Mouse (Mus musculus) c-Kit-positive CD71-negative TER-119-negative erythroid progenitor cells, embryonic 14.5 days (primary cell): ENCODE measurements at regions not wholly inside any gene's neighbourhood (a gene's known extent, or its start where the extent isn't known, plus 50 kb on each side); places are given as distances from the start of the nearest gene placed in this dataset.

Experiments
- DNase-seq: peaks from one replicate; pipeline ENCODE4 v3.0.0-alpha.2; 2013; ENCODE audit warnings: low read depth

- DNase-seq = no peak
These were observed 149.8 kb upstream of the Ncam1 start for GRCm38 (mm10) chr9:49948546-49948945.

GRCm38 (mm10) chr9:49946857-49947256 lies 148.1 kb upstream of the Ncam1 start:
- no peak for DNase-seq

GRCm38 (mm10) chr9:49935555-49936376 lies 137.0 kb upstream of the Ncam1 start:
- DNase-seq = no peak

- no peak for DNase-seq
These were observed 129.4 kb upstream of the Ncam1 start for GRCm38 (mm10) chr9:49928041-49928656.

GRCm38 (mm10) chr9:49927281-49927680 lies 128.6 kb upstream of the Ncam1 start:
- DNase-seq = no peak

- DNase-seq = no peak
These were observed 127.1 kb upstream of the Ncam1 start for GRCm38 (mm10) chr9:49925796-49926195.

GRCm38 (mm10) chr9:49923981-49924501 lies 125.3 kb upstream of the Ncam1 start:
- DNase-seq = no peak

DNA sequence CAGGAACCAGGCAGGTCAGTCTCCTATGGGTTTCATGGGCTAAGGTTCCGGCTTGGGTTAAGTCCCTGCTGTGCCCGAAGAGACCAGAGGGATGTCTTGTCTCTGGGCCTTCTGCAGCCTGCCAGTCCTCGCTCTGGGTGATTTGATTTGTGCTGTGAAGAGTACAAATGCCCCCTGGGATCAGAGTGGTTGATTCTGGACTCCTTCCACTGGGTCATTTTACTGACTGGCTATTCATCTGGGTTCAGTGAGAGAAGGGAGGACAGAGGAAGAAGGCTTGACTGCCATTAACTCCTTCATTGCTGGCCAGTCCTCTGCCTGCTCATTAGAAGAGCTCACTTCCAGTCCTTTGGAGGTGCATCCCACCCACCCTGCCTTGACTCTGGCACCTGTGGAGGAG lies 124.0 kb upstream of the Ncam1 start:
- DNase-seq = no peak

DNA sequence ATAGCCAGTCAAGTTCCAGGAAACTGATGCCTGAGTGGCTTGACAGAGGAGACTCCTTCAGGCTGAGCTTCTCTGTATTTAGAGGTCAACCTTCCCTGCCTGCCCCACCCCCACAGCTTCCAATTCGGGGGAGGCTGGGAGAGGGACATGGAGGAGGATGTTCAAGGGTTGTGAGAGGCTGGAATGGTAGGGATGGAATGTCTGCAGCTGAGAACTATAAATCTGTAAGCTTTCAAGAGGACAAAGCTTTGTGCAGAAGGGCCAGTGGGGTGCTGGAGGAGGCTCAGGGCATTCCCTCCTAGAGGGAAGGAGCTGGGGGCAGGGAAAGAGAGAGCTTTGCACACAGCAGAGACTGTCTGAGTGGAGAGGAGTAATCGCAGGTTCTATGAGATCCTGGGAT lies 123.4 kb upstream of the Ncam1 start:
- no peak for DNase-seq

DNA sequence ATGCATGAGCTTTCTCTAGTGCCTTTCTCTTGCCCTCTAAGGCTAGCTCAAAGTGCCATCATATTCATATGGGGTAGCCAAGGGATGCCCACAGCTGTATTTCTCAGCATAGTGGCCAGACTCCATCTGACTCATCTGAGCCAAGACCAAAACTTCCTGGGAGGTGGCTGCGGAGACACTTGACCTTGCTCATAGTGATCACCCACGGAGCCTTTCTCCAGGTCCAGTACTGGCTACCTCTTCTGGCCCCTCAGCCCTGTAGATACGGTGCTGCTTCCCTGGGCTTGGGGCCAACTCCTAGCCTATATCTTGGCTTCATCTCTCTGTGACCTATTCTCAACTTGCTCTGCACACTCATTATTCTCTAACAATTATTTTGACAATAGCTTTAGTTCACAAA lies 122.6 kb upstream of the Ncam1 start:
- DNase-seq = no peak

DNA sequence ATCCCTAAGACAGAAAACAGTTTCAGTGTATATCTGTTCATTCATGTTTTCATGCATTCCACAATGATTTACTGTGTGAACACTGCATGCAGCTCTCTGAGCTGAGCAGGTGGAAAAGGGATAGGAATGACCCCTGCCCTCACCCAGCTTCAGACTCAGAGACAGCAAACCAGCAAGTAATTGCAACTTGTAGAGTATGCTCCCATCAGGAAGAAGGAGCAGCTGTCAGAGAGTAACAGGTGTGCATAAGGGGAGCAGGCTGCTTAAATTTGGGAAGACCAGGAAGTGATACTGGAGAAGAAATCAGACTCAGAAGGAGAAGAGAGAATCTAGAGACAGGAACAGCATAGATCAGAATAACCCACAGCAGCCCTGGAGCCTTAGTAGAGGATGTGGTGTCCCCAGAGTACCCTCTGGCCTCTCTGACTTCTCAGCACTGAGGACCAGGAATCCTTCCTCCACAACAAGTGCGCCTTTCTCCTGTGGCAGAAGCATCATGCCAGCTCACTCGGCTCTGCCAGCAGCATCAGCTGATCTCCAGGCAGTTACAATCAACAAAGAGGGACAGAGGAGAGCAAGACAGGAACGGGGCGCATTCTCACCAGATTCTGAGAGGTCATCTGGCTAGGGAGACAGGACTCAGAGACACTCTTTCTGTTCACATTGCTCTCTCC lies 116.5 kb upstream of the Ncam1 start:
- no peak for DNase-seq

GRCm38 (mm10) chr9:49913677-49914076 lies 115.0 kb upstream of the Ncam1 start:
- DNase-seq = no peak

DNA sequence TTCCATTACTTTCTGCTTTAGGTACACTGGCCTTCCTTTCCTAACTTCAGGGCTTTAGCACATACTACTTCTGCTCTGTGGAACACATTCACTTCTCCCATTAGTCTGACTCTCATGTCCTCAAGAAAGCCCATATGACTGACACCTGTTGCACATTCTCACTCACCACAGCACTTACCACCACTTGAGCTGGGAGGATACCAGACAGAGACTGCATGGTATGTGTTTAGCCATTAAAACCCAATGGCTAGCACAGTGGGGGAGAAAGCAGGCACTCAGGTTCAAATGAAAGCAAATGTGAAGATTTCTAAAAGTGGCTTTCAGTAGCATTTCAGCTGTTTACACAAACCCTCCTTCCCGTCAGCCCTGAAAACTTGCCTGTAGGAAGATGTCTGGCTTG lies 113.6 kb upstream of the Ncam1 start:
- DNase-seq = no peak

DNA sequence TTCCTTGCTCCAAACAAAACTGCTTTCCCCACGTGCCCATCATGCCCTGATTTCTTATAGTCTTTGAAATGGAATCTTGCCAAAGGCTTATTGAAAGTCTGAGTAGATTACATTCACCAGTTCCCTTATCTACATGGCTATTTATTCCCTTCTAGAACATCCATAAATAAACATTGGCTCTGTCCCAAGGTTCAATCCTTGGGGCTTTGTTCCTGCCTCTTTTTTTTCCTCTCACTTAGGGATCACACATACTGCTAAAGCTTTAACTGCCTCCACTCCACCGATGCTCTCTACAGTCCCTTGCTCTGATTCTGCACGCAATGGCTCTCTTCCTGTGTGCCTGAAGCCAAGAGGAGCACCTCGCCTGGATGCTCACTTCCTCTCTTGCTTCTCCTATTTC lies 107.6 kb upstream of the Ncam1 start:
- DNase-seq = no peak

GRCm38 (mm10) chr9:49905703-49906102 lies 107.0 kb upstream of the Ncam1 start:
- DNase-seq = no peak

DNA sequence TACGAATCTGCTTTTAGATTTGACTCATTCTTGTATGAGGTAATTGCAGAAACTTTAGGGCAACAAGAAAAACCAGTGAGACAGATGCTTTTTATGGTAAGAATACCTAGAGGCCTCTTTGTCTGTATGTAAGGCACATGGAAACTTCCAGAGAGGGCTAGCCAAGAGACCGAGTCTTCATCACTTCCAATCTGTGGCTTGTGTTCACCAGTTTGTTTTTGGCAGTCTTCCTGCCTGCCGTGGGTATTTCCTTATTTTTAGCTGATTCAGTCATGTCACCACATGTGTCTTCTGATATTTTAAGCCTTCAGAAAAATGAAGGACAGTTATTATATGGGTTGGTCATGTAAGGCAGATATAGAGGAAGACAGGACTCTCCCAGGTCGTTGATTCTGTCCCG lies 100.2 kb upstream of the Ncam1 start:
- no peak for DNase-seq

- DNase-seq = no peak
These were observed 86.0 kb upstream of the Ncam1 start for GRCm38 (mm10) chr9:49884516-49885343.

DNA sequence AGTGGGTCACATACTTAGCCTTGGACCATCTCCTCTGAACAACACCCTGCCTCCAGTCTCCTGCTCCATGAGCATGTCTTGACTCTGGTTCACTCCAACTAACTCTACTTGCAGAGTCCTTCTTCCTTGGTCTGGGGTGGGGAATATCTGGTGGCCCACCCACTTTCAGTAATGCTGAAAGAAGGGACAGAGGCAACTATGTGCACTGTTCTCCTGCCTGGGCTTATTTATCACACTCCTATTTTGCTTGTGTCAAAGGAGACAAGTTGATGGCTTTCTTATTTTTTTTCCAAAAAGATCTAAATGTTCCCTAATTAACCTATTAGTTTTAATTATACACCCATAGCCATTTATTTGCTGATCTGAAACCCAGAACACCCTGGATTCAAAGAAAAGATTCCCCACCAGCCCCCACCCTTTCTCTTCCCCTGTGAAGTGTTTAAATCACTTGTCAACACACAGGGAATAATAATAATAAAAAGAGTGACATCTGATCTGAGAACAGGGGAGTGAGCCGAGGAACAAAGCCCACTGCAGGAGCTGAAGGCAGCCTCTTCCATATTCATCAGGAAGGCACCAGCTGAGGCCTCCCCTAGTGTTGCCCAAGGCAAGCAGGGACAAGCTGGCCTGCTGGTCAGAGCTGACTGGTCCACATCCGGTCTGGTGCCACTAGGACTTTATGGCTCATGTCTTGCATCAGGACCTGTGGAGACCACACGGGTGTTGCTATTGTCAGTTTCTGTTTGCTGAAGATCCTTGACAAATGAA lies 80.8 kb upstream of the Ncam1 start:
- DNase-seq = no peak

DNA sequence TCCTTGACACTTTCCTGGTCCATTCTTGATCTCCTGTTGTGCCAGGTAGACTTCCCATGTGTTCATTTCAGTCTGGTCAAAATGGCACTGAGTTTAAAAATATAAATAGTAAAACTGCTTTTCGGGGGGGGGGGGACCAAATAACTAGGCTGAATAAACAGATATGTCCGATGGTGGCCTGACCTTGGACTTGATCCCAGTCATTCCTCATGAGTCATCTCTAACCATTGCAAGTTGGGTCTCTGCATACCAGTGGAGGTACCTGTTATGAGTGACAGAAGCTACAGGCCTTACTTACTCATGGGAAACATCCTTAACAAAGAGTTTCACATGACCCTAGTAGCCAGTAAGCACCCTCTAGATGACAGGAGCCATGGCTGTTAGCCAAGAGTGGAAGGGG lies 76.2 kb upstream of the Ncam1 start:
- no peak for DNase-seq

- no peak for DNase-seq
These were observed 74.8 kb upstream of the Ncam1 start for GRCm38 (mm10) chr9:49873550-49873949.

DNA sequence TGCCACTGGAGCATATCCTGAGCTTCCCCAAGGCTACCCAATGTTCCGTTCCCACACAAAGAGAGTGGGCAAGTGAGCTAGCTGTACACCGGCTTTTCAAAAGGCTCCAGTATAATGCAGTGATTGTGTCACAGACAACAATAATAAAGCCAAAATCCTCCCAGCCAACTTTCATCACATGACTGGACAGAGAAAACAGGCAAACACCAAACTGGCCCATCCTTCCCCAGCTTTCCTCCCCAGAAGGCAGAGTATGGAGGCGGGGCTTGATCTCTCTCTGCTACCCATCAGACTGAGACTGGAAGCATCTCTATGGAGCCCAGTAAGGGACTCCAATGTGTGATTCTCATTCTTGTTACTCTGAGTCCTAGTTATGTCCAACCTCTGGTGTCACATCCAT lies 52.8 kb upstream of the Ncam1 start:
- no peak for DNase-seq
